Mouse (Mus musculus) layer of hippocampus, adult 9-11 months (tissue): Measurements from ENCODE around the gene Ifitm6.
"Not testable (repeated sequence)": the region's sequence is repeated elsewhere in the genome, so short reads cannot be mapped to it uniquely, and the experiment has no call there.

Experiments
- DNase-seq: peaks from one replicate; pipeline ENCODE4 v3.0.0; 2022

The Ifitm6 gene

DNA sequence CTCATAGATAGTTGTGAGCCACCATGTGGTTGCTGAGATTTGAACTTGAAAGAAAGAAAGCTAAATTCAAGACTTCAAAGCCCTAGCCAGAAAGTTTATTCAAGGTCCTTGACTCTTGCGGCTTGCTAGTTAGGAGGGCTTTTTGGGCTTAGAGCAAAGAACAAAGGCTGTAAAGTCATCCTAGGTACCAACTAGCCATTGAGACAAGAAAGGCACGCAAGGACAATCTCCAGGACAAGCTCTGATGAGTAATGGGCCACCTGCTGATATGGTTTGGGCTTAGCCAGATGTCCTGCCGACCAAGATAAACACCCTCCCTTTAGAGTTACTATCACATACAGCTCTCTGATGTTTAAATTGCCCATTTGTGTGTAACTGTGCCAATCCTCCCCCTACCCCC lies 49.0 kb downstream of the Ifitm6 start:
- DNase-seq, result not testable (repeated sequence)

DNA sequence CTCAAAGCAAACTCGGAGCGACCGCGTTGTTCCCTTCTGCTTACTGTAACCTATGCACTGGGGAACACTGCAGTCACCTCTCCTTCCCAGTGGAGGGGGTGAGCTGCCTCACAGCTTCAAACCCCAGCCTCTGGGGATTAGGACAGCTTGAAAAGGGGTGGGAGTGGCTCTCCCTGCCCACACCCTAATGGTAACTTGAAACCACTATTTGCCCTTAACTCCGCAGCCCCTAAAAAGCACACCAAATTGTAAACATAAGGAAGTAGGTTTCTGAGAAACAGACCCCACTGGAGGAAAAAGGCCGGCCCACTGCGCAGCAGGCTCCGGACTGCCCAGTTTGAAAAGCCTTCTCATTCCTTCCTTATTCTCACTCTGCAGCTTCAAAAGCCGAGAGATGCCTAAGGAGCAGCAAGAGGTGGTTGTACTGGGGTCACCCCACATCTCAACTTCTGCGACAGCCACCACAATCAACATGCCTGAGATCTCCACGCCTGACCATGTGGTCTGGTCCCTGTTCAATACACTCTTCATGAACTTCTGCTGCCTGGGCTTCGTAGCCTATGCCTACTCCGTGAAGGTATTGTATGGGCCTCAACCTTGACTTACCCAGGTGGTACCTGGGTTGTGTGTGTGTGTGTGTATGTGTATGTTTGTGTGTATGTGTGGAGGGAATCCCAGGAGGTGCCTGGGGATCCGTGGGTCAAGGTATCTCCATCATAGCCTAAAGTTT lies 49.7 kb downstream of the Ifitm6 start:
- DNase-seq, result no peak

DNA sequence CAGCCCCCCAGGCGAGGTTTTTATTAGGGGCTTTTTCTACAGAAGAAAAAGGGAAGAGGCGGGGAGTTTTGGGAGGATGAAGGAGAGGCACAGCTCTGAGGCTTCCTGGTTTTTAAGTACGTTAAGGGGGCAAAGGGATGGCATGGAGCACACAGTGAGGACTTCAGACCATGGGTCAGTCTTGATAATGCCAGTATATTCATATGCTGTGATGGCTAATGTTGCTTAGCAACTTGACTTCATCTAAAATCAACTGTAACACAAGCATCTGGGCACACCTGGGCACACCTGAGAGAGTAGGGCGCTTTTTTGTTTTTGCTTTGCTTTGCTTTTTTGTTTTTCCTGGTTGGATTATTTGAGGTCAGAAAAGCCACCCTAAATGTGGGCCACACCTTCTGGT lies 50.8 kb downstream of the Ifitm6 start, which contains the start of gene Ifitm1:
TSS of gene Ifitm1 (plus strand) at position 301 of the 400 bp plus-strand sequence.
- no peak for DNase-seq
